Comparison of ENCODE assay signal across 14 mouse cellular contexts in genomic region chr9:120643371-120643770, GRCm38 (mm10).
"Had no signal": no experiment of that assay in that cellular context is flagged by ENCODE, and none has a peak within 500 bp of the region (broad histone marks: within the 10 kb centered on the region; RNA-seq: fewer than 3 reads in every experiment).

No protein-coding gene starts in this region.

- H3K27me3 ChIP-seq: liver, embryonic 12.5 days; megakaryocyte, embryonic 14.5 days; midbrain, embryonic 12.5 days had no signal

- H3K9me3 ChIP-seq: limb, embryonic 10.5 days; liver, embryonic 12.5 days; midbrain, embryonic 12.5 days had no signal

- H3K27ac ChIP-seq: left cerebral cortex, adult 2 months; limb, embryonic 10.5 days; liver, embryonic 12.5 days; macrophage; midbrain, embryonic 12.5 days had no signal

- DNase-seq: kidney, adult 8-10 months; lung, embryonic 14.5 days; lung, postnatal 10 days; right cerebral cortex, adult 18-20 months; thymus, adult 18-20 months; thymus, postnatal 14 days had no signal

- H3K36me3 ChIP-seq: limb, embryonic 10.5 days; liver, embryonic 12.5 days; midbrain, embryonic 12.5 days had no signal

- ATAC-seq: inflammation-experienced regulatory T-cells, adult 6 months; intestine, postnatal 0 days; liver, embryonic 12.5 days had no signal

- H3K4me3 ChIP-seq: left cerebral cortex, adult 2 months; limb, embryonic 10.5 days; liver, embryonic 12.5 days; megakaryocyte, embryonic 14.5 days; midbrain, embryonic 12.5 days had no signal

- H3K9ac ChIP-seq: liver, embryonic 12.5 days; lung, embryonic 14.5 days; midbrain, embryonic 12.5 days had no signal

- H3K4me1 ChIP-seq: liver, embryonic 12.5 days; megakaryocyte, embryonic 14.5 days had no signal

- H3K4me2 ChIP-seq: liver, embryonic 12.5 days; lung, embryonic 14.5 days; midbrain, embryonic 12.5 days had no signal
